Mouse (Mus musculus) liver, embryonic 14.5 days (tissue): ENCODE measurements around the gene Spink2. TPM values are rescaled to one million over a fixed set of nuclear protein-coding genes. Genes with fewer than 3 reads are reported as not detected.

ENCODE experiments used
- ATAC-seq: fragments of 200-750 bp; cut with Nextera tagmentation; 2 replicates; pipeline ENCODE4 v1.8.0; 2017; ENCODE audit warnings: moderate number of reproducible peaks, mild to moderate bottlenecking, moderate library complexity; ENCODE audit not compliant: insufficient read depth
- DNase-seq, 3 experiments: peaks; one replicate each; pipeline ENCODE4 v3.0.0-alpha.2; 2012 to 2013; ENCODE audit warnings: low read depth in 3 of 3, low spot score in 3 of 3
- H3K27ac ChIP-seq: fragments of 300-500 bp; sonication (generic); 2 replicates; pipeline ENCODE4 v1.5.1; 2014; ENCODE audit warnings: moderate library complexity, mild to moderate bottlenecking, control low read depth, inconsistent platforms
- H3K27me3 ChIP-seq: fragments of 300-500 bp; sonication (generic); 2 replicates; pipeline ENCODE4 v1.6.1; 2014; ENCODE audit warnings: mild to moderate bottlenecking, low read length, moderate library complexity; ENCODE audit not compliant: control insufficient read depth, insufficient read depth
- H3K36me3 ChIP-seq: fragments of 300-500 bp; sonication (generic); replicated peaks from 2 replicates; pipeline ENCODE4 v1.6.1; 2014; ENCODE audit warnings: low read depth; ENCODE audit not compliant: control insufficient read depth, insufficient read depth
- H3K4me1 ChIP-seq, 2 experiments: fragments of 200-500 bp in 1 of 2; fragments of 300-500 bp in 1 of 2; sonication (generic) in 1 of 2; replicated peaks; 2 replicates each; pipeline ENCODE4 v1.6.1; 2012 to 2014; ENCODE audit warnings: antibody characterized with exemption in 1 of 2, inconsistent platforms in 1 of 2, low read length in 1 of 2; ENCODE audit not compliant: control insufficient read depth in 2 of 2, insufficient read depth in 2 of 2
- H3K4me2 ChIP-seq: fragments of 300-500 bp; sonication (generic); 2 replicates; pipeline ENCODE4 v1.6.1; 2014; ENCODE audit warnings: low read depth, mild to moderate bottlenecking, control low read depth, moderate library complexity
- H3K4me3 ChIP-seq, 2 experiments: fragments of 200-500 bp in 1 of 2; fragments of 300-500 bp in 1 of 2; sonication (generic) in 1 of 2; 2 replicates each; pipeline ENCODE4 v1.5.1; 2012 to 2014; ENCODE audit warnings: low read depth in 2 of 2, low read length in 2 of 2, mild to moderate bottlenecking in 2 of 2, control low read depth in 1 of 2, inconsistent platforms in 1 of 2, moderate library complexity in 1 of 2; ENCODE audit not compliant: insufficient read depth in 1 of 2
- H3K9ac ChIP-seq: fragments of 300-500 bp; sonication (generic); replicated peaks from 2 replicates; pipeline ENCODE4 v1.6.1; 2014; ENCODE audit warnings: mild to moderate bottlenecking, control low read depth, moderate library complexity
- H3K9me3 ChIP-seq: fragments of 300-500 bp; sonication (generic); 2 replicates; pipeline ENCODE4 v1.6.1; 2016; ENCODE audit warnings: low read length, mixed read lengths; ENCODE audit not compliant: control insufficient read depth
- CTCF ChIP-seq: IDR thresholded peaks from 2 replicates; pipeline ENCODE4 v1.5.1; 2016; ENCODE audit warnings: antibody characterized with exemption, low read depth, control low read depth
- EP300 ChIP-seq: IDR thresholded peaks from 2 replicates; pipeline ENCODE4 v1.6.1; 2016; ENCODE audit warnings: antibody characterized with exemption, low read depth
- WGBS: fragments of 180-500 bp; shearing (Covaris S2); extraction: QIAGEN DNeasy Blood & Tissue Kit; methylation state at CpG from one replicate; pipeline ENCODE4 v1.1.7; 2014; ENCODE audit not compliant: insufficient replicate concordance; 5-methylcytosine and 5-hydroxymethylcytosine counted together
- polyA plus RNA-seq, 2 experiments: library from polyadenylated mRNA; depleted of rRNA in 1 of 2; stranded (reverse) in 1 of 2; unstranded in 1 of 2; fragments of >200 nt; fragmentation: Nextera tagmentation in 1 of 2; extraction: Ambion mirVana in 1 of 2; gene quantifications; 2 replicates each; pipeline versions ENCODE4 v1.2.1 to v1.2.3; 2012 to 2014

Spink2 gene
- polyA plus RNA-seq, 2 experiments, result 0.07 TPM; not detected in 1

GRCm38 (mm10) chr5:77253154-77253553, 41.9 kb upstream of the Spink2 start:
- Histone ChIP-seq H3K4me1 (no peaks in the 10 kb centered on the region), H3K4me3 (no peak overlapping the region), H3K36me3 (no peaks in the 10 kb centered on the region), H3K4me2 (no peak overlapping the region), H3K9me3 (no peaks in the 10 kb centered on the region), H3K27ac (no peak overlapping the region), H3K9ac (no peak overlapping the region), H3K27me3 (no peaks in the 10 kb centered on the region)
- 63% methylated on average over 1 of the region's 1 CpGs for WGBS
- ATAC-seq, result no peak
- DNase-seq, result no peak
- TF ChIP-seq CTCF, result no peak
- TF ChIP-seq EP300, result no peak

- Histone ChIP-seq H3K9me3 (no peaks in the 10 kb centered on the region), H3K4me1 (no peaks in the 10 kb centered on the region), H3K36me3 (no peaks in the 10 kb centered on the region), H3K27me3 (no peaks in the 10 kb centered on the region), H3K4me2 (no peak overlapping the region), H3K9ac (no peak overlapping the region), H3K4me3 (no peak overlapping the region), H3K27ac (no peak overlapping the region)
- 42% methylated on average over 8 of the region's 8 CpGs for WGBS
- TF ChIP-seq EP300, result no peak
- no peak for TF ChIP-seq CTCF
- DNase-seq, result no peak
- ATAC-seq, result no peak
These were observed 41.0 kb upstream of the Spink2 start for GRCm38 (mm10) chr5:77252115-77252827.

DNA sequence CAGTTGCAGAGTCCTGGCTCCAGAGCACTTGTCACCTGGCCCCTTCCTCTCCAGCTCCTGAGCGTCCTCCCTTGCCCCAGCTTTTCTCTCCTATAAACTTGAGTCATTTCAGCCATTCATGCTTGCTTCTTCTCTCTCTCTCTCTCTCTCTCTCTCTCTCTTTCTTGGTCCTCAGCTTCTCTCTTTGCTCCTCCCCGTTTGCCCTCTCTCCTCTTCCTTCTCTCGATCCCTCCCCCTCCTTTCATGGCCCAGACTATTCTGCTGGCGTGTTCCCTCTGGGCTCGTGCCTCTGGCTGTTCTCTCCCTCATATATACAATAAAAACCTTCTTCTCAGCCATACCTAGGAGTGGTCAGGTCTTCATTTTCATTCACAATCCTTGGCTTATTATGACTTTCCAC, 40.4 kb upstream of the Spink2 start:
- Histone ChIP-seq H3K9me3 (no peaks in the 10 kb centered on the region), H3K9ac (no peak overlapping the region), H3K27ac (no peak overlapping the region), H3K4me2 (no peak overlapping the region), H3K4me1 (no peaks in the 10 kb centered on the region), H3K4me3 (no peak overlapping the region), H3K27me3 (no peaks in the 10 kb centered on the region), H3K36me3 (no peaks in the 10 kb centered on the region)
- TF ChIP-seq CTCF, result no peak
- no peak for TF ChIP-seq EP300
- DNase-seq, result no peak
- 23% methylated on average over 5 of the region's 5 CpGs for WGBS
- ATAC-seq, result no peak

DNA sequence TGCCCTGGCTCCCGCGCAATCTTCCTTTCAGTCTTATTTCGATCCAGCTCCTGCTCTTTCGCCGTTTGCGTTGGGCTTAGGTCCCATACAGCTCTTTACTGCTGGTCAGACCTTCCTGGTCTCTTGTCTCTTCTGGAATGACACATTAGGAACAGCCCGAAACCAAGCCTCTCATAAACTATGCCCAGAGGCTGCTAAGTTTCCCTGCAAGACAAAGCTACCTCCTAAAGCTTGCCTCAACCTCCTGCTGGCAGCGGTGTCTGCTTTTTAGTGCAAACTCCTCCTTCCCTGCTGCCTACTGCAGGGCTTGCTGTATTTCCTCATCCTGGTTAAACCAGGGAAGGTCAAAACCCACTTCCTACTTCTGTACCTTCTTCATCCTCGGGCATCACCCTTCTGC, 38.8 kb upstream of the Spink2 start:
- H3K4me3 ChIP-seq, result no peak overlapping the region
- no peak overlapping the region for H3K4me2 ChIP-seq
- H3K9me3 ChIP-seq, result no peaks in the 10 kb centered on the region
- no peak for TF ChIP-seq CTCF
- no peak for TF ChIP-seq EP300
- ATAC-seq (no peak), DNase-seq (no peak)
- peaks cover 0 to 4% of the 10 kb centered on the region in 2 experiments; a peak in 1 of 4 replicates for H3K4me1 ChIP-seq
- no peak overlapping the region for H3K9ac ChIP-seq
- H3K27me3 ChIP-seq, result no peaks in the 10 kb centered on the region
- 54% methylated on average over 9 of the region's 9 CpGs for WGBS
- no peaks in the 10 kb centered on the region for H3K36me3 ChIP-seq
- H3K27ac ChIP-seq, result no peak overlapping the region

DNA sequence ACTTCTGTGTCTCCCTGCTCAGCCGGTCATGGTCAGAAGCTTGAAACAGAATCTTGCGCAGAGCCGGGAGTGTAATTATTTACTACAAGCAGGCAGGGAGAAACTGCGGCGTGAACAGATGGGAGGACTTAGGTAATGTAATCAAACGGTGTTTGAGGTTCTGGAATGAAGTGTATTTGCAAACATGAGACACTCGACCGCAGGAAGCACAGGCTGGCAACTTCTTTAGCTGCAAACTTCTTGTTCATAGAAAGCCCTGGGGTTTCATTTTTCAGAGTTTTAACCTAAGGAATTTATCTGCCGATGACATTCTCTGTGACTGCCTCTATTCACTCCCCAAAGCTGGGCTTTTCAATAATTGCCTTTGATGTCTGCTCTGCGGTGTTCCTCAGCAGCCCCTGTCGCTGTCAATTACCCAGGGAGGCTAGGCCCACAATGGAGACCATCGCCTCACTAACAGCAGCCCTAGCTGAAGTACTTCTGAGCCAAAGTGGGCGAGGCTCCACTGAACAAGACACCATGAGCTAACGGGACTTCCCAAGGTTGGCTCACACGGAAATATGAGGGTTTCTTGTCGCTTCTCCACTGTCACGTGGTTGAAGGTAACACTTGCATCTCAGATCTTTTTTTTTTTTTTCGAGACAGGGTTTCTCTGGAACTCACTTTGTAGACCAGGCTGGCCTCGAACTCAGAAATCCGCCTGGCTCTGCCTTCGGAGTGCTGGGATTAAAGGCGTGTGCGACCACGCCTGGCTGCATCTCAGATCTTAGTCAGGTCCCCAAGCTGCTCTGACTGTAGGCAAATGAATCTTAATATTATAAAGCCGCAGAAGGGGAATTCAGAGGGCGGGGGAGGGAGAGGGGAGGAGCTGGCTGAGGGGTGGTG, 34.8 kb upstream of the Spink2 start:
- no peaks in the 10 kb centered on the region for H3K27me3 ChIP-seq
- no peak for TF ChIP-seq CTCF
- no peak for TF ChIP-seq EP300
- no peak for DNase-seq
- H3K4me2 ChIP-seq, result peak overlapping the region; percentile 56
- peak overlapping the region; percentile 22 to 32 for H3K4me3 ChIP-seq
- no peak overlapping the region for H3K27ac ChIP-seq
- no peaks in the 10 kb centered on the region for H3K9me3 ChIP-seq
- H3K9ac ChIP-seq, result no peak overlapping the region
- H3K36me3 ChIP-seq, result no peaks in the 10 kb centered on the region
- ATAC-seq, result no peak
- peaks cover 0 to 4% of the 10 kb centered on the region in 2 experiments; a peak in 1 of 4 replicates for H3K4me1 ChIP-seq
- WGBS, result 34% methylated on average over 26 of the region's 26 CpGs
